Mouse (Mus musculus) c-Kit-positive CD71-positive TER-119-positive erythroid progenitor cells, embryonic 14.5 days (primary cell): ENCODE results near the gene Kif5c.

Source experiments
- DNase-seq: peaks from one replicate; pipeline ENCODE4 v3.0.0-alpha.2; 2013; ENCODE audit warnings: low spot score

Kif5c gene

GRCm38 (mm10) chr2:49671753-49672500 lies 52.8 kb downstream of the Kif5c start:
- no peak for DNase-seq

GRCm38 (mm10) chr2:49672501-49672874 lies 53.4 kb downstream of the Kif5c start:
- no peak for DNase-seq

GRCm38 (mm10) chr2:49676020-49676419 lies 56.9 kb downstream of the Kif5c start:
- no peak for DNase-seq

- DNase-seq = no peak
These were observed 59.3 kb downstream of the Kif5c start for GRCm38 (mm10) chr2:49678386-49678785.

- DNase-seq = no peak
These were observed 60.3 kb downstream of the Kif5c start for GRCm38 (mm10) chr2:49679135-49679964.

GRCm38 (mm10) chr2:49682754-49683153 lies 63.7 kb downstream of the Kif5c start:
- no peak for DNase-seq

- DNase-seq = no peak
These were observed 65.7 kb downstream of the Kif5c start for GRCm38 (mm10) chr2:49684808-49685207.

GRCm38 (mm10) chr2:49690421-49690826 lies 71.3 kb downstream of the Kif5c start:
- no peak for DNase-seq

GRCm38 (mm10) chr2:49691441-49691840 lies 72.3 kb downstream of the Kif5c start:
- DNase-seq = no peak

- no peak for DNase-seq
These were observed 75.6 kb downstream of the Kif5c start for GRCm38 (mm10) chr2:49694727-49695126.

GRCm38 (mm10) chr2:49695461-49695860 lies 76.4 kb downstream of the Kif5c start:
- no peak for DNase-seq

- DNase-seq = no peak
These were observed 79.8 kb downstream of the Kif5c start for GRCm38 (mm10) chr2:49698851-49699250.

- DNase-seq = no peak
These were observed 81.3 kb downstream of the Kif5c start for GRCm38 (mm10) chr2:49700176-49700971.

GRCm38 (mm10) chr2:49710223-49710622 lies 91.1 kb downstream of the Kif5c start:
- DNase-seq = no peak

- no peak for DNase-seq
These were observed 92.6 kb downstream of the Kif5c start for GRCm38 (mm10) chr2:49711693-49712092.

GRCm38 (mm10) chr2:49712336-49712887 lies 93.3 kb downstream of the Kif5c start:
- DNase-seq = no peak

- no peak for DNase-seq
These were observed 97.4 kb downstream of the Kif5c start for GRCm38 (mm10) chr2:49716490-49716889.

GRCm38 (mm10) chr2:49717437-49718116 lies 98.5 kb downstream of the Kif5c start:
- DNase-seq = no peak

GRCm38 (mm10) chr2:49718492-49718891 lies 99.4 kb downstream of the Kif5c start:
- DNase-seq = no peak

- DNase-seq = no peak
These were observed 100.1 kb downstream of the Kif5c start for GRCm38 (mm10) chr2:49718935-49719850.
